Mouse (Mus musculus): ENCODE measurements around the gene Olfr1431.

DNA sequence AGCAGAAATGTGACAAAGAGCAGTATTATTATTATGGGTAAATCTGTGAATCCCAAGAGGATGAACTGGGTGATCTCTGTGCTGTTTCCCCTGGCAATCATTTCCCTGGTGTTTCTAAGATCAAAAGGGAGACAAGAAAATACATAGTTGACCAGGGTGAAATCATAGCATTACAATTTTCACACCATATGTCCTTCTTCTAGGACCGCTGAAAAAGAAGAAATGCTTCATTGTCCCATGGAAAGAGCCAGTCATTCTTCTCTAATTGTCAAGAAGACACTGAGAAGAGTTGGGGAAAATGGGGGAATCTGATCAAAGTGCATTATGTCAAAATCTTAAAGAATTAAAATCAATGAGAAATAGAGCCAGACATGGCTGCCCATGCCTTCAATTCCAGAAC, 41.1 kb downstream of the Olfr1431 start, which contains the start of gene Olfr262:
- TF ChIP-seq CTCF (IDR thresholded peaks at IDR 0.05; ENCODE audit: low read depth) = no peak
- no peak for TF ChIP-seq EP300 (IDR thresholded peaks at IDR 0.05; ENCODE audit: low read depth)

Data from liver, embryonic 14.5 days (tissue).